Mouse (Mus musculus): ENCODE results near the gene Kbtbd8. TPM values are rescaled to one million over a fixed set of nuclear protein-coding genes. Genes with fewer than 3 reads are reported as not detected.

The Kbtbd8 gene
- polyA plus RNA-seq, 1 experiment from 2014 or later: 1.7 TPM

DNA sequence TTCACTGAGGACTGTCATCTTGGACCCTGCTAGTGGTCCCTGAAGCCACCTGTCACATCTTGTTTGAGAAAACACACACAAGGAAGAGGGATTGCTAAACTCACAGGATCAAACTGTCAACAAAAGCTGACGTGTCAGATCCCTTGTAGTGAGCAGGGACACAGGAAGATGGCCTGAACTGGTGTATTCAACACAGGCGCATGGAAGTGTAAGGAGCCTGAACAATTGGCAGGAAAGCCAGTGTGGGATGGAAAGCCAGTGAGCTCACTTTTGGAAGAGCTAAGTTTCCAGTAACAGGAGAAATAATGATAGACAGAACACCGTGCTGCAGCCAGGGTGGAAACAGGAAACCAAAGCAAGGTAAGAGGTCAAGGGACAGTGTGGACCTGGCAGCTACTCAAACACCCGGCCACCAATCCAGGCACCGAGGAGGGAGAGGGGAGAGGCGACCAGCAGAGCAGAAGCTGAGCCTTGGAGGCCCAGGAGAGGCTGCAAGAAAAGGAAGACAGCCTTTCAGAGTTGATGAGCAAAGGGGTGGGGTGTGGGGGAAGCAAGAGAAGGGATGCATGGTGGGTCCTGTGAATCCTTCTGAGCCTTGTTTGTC is 33.0 kb downstream of the Kbtbd8 start:
- no peak overlapping the region for H3K4me2 ChIP-seq (ENCODE audit: low read length)
- no peak for ATAC-seq (ENCODE audit: insufficient number of reproducible peaks, insufficient read depth, low FRiP score, low read depth)
- H3K4me1 ChIP-seq (ENCODE audit: control insufficient read depth in 2 of 2, insufficient read depth in 2 of 2, low read length in 2 of 2): no peaks in the 10 kb centered on the region
- H3K4me3 ChIP-seq (ENCODE audit: control insufficient read depth in 1 of 2, insufficient read depth in 1 of 2, low read depth in 1 of 2, low read length in 2 of 2): no peak overlapping the region
- WGBS: 35% methylated on average over 6 of the region's 6 CpGs
- H3K9ac ChIP-seq (ENCODE audit: low read length): no peak overlapping the region
- H3K27me3 ChIP-seq (ENCODE audit: control insufficient read depth, insufficient read depth, low read length): no peaks in the 10 kb centered on the region
- H3K9me3 ChIP-seq (ENCODE audit: control insufficient read depth, low read length): no peaks in the 10 kb centered on the region
- no peak overlapping the region for H3K27ac ChIP-seq (replicated peaks in 1 of 2; ENCODE audit: control insufficient read depth in 1 of 2, insufficient read depth in 1 of 2, low read depth in 2 of 2, low read length in 2 of 2)
- H3K36me3 ChIP-seq (ENCODE audit: control insufficient read depth, insufficient read depth, low read length): no peaks in the 10 kb centered on the region

DNA sequence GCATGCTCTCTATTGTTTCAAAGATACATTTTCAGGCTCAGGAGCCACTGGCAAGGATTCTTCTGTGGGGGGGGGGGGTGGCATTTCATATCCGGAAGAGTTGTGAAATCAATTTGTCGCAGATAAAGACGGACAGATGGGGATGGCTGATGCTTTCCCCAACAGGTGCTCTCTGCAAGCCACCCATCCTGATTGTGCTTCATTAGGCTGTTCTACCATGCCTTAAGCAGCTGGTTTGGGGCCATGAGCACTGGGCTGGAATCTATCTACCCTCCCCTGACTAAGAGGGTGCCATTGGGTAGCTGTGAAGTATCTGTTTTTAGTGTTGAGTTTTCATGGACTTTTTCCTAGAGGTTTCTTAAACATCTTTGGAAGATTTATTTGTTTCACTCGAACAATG is 33.8 kb downstream of the Kbtbd8 start:
- no peaks in the 10 kb centered on the region for H3K4me1 ChIP-seq (ENCODE audit: control insufficient read depth in 2 of 2, insufficient read depth in 2 of 2, low read length in 2 of 2)
- no peak overlapping the region for H3K9ac ChIP-seq (ENCODE audit: low read length)
- no peaks in the 10 kb centered on the region for H3K36me3 ChIP-seq (ENCODE audit: control insufficient read depth, insufficient read depth, low read length)
- no peak overlapping the region for H3K4me2 ChIP-seq (ENCODE audit: low read length)
- no peak for ATAC-seq (ENCODE audit: insufficient number of reproducible peaks, insufficient read depth, low FRiP score, low read depth)
- H3K27me3 ChIP-seq (ENCODE audit: control insufficient read depth, insufficient read depth, low read length): no peaks in the 10 kb centered on the region
- H3K9me3 ChIP-seq (ENCODE audit: control insufficient read depth, low read length): no peaks in the 10 kb centered on the region
- no peak overlapping the region for H3K27ac ChIP-seq (replicated peaks in 1 of 2; ENCODE audit: control insufficient read depth in 1 of 2, insufficient read depth in 1 of 2, low read depth in 2 of 2, low read length in 2 of 2)
- 89% methylated on average over 4 of the region's 4 CpGs for WGBS
- no peak overlapping the region for H3K4me3 ChIP-seq (ENCODE audit: control insufficient read depth in 1 of 2, insufficient read depth in 1 of 2, low read depth in 1 of 2, low read length in 2 of 2)

DNA sequence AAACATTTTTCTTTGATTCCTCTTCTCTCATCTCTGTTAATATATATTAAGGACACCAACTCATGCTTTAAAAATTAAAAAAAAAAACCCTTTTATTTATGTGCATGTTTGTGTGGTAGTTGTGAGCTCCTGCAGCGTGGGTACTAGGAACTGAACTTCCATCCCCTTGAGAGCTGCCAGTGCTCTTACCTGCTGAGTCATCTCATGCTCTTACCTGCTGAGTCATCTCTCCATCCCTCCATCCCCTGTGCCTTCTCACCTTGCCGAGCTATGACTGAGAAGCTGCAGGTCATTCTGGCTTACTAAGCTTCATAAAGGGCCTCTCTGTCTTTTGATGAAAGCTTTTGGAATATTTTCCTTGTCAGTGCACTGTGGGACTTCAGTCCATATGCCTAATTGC is 34.5 kb downstream of the Kbtbd8 start:
- 62% methylated on average over 2 of the region's 2 CpGs for WGBS
- H3K27ac ChIP-seq (replicated peaks in 1 of 2; ENCODE audit: control insufficient read depth in 1 of 2, insufficient read depth in 1 of 2, low read depth in 2 of 2, low read length in 2 of 2): no peak overlapping the region
- H3K9me3 ChIP-seq (ENCODE audit: control insufficient read depth, low read length): no peaks in the 10 kb centered on the region
- no peaks in the 10 kb centered on the region for H3K27me3 ChIP-seq (ENCODE audit: control insufficient read depth, insufficient read depth, low read length)
- H3K4me3 ChIP-seq (ENCODE audit: control insufficient read depth in 1 of 2, insufficient read depth in 1 of 2, low read depth in 1 of 2, low read length in 2 of 2): no peak overlapping the region
- no peaks in the 10 kb centered on the region for H3K4me1 ChIP-seq (ENCODE audit: control insufficient read depth in 2 of 2, insufficient read depth in 2 of 2, low read length in 2 of 2)
- no peak for ATAC-seq (ENCODE audit: insufficient number of reproducible peaks, insufficient read depth, low FRiP score, low read depth)
- no peak overlapping the region for H3K4me2 ChIP-seq (ENCODE audit: low read length)
- no peak overlapping the region for H3K9ac ChIP-seq (ENCODE audit: low read length)
- H3K36me3 ChIP-seq (ENCODE audit: control insufficient read depth, insufficient read depth, low read length): no peaks in the 10 kb centered on the region

DNA sequence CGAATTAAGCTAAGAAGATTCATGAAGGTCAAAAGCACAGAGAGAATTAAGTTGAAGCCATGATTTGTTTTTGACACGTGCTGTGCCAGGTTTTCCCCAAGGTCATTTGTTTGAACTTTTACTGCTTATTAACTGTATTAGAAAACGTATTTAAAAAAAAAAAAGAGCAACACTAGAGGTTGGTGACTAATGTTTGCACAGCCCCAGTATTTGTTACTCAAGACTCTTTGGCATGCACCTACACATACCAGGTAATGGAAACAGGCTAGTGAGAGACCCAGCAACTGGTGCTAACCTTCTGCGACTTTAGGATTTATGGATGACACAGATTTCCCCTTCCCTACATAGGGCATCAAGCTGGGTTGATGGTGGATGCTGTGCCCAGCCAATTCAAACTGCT is 46.9 kb downstream of the Kbtbd8 start:
- no peaks in the 10 kb centered on the region for H3K27me3 ChIP-seq (ENCODE audit: control insufficient read depth, insufficient read depth, low read length)
- H3K9ac ChIP-seq (ENCODE audit: low read length): no peak overlapping the region
- no peaks in the 10 kb centered on the region for H3K9me3 ChIP-seq (ENCODE audit: control insufficient read depth, low read length)
- WGBS: 59% methylated on average over 4 of the region's 4 CpGs
- H3K4me3 ChIP-seq (ENCODE audit: control insufficient read depth in 1 of 2, insufficient read depth in 1 of 2, low read depth in 1 of 2, low read length in 2 of 2): no peak overlapping the region
- no peak overlapping the region for H3K27ac ChIP-seq (replicated peaks in 1 of 2; ENCODE audit: control insufficient read depth in 1 of 2, insufficient read depth in 1 of 2, low read depth in 2 of 2, low read length in 2 of 2)
- no peaks in the 10 kb centered on the region for H3K36me3 ChIP-seq (ENCODE audit: control insufficient read depth, insufficient read depth, low read length)
- no peak overlapping the region for H3K4me2 ChIP-seq (ENCODE audit: low read length)
- H3K4me1 ChIP-seq (ENCODE audit: control insufficient read depth in 2 of 2, insufficient read depth in 2 of 2, low read length in 2 of 2): 0 out of 4 replicates have a peak, but pooled peaks cover 0 to 5% of the 10 kb centered on the region in 2 experiments
- ATAC-seq (ENCODE audit: insufficient number of reproducible peaks, insufficient read depth, low FRiP score, low read depth): no peak

DNA sequence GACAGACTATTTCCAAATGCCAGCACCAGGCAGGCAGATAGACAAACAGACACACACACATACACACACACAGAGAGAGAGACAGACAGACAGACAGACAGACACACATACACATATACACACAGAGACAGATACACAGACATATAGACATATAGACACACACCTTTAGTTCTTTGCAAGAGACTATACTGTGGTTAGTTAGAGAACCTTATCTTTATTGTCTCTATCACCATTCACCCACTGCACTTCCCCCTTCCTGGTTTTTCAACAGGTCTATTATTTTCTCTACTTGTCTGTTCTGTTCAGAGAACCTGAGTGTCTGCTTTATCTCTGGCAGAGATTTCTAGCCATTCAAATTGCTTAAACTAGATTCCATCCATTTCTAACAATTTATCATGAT is 48.6 kb downstream of the Kbtbd8 start:
- Histone ChIP-seq H3K36me3 (ENCODE audit: control insufficient read depth, insufficient read depth, low read length) (no peaks in the 10 kb centered on the region), H3K27ac (replicated peaks in 1 of 2; ENCODE audit: control insufficient read depth in 1 of 2, insufficient read depth in 1 of 2, low read depth in 2 of 2, low read length in 2 of 2) (no peak overlapping the region), H3K4me3 (ENCODE audit: control insufficient read depth in 1 of 2, insufficient read depth in 1 of 2, low read depth in 1 of 2, low read length in 2 of 2) (no peak overlapping the region), H3K9ac (ENCODE audit: low read length) (no peak overlapping the region), H3K9me3 (ENCODE audit: control insufficient read depth, low read length) (no peaks in the 10 kb centered on the region), H3K4me1 (ENCODE audit: control insufficient read depth in 2 of 2, insufficient read depth in 2 of 2, low read length in 2 of 2) (0 out of 4 replicates have a peak, but pooled peaks cover 0 to 9% of the 10 kb centered on the region in 2 experiments), H3K27me3 (ENCODE audit: control insufficient read depth, insufficient read depth, low read length) (no peaks in the 10 kb centered on the region), H3K4me2 (ENCODE audit: low read length) (no peak overlapping the region)
- no peak for ATAC-seq (ENCODE audit: insufficient number of reproducible peaks, insufficient read depth, low FRiP score, low read depth)

DNA sequence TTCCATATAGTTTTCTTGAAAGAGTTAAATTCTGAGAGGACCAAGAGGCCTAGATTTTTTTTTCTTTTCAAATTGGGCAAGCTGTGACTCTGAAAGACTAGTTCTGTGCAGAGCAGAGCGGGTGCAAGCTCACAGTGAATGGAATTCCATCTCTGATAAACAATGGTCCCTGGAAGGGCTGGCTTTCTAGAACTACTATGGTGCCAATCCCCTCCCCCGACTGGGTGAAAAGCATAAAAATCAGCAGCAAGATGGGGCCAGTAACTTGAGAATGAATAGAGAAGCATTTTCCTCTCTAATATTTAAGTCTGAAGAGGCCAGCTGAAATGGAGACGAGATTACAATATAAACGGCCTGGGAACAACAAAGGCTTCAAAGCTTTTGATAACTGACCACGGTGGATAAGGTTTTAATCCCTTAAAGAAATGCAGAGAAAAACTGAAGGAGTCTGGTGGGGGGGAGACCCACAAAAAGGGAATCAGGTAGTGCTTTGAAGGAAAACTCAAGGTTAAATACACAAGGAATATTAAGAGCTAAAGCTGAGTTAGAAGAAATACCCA is 50.7 kb downstream of the Kbtbd8 start:
- H3K4me1 ChIP-seq (ENCODE audit: control insufficient read depth in 2 of 2, insufficient read depth in 2 of 2, low read length in 2 of 2): 0 out of 4 replicates have a peak, but pooled peaks cover 0 to 9% of the 10 kb centered on the region in 2 experiments
- H3K36me3 ChIP-seq (ENCODE audit: control insufficient read depth, insufficient read depth, low read length): no peaks in the 10 kb centered on the region
- no peaks in the 10 kb centered on the region for H3K9me3 ChIP-seq (ENCODE audit: control insufficient read depth, low read length)
- ATAC-seq (ENCODE audit: insufficient number of reproducible peaks, insufficient read depth, low FRiP score, low read depth): no peak
- no peak overlapping the region for H3K4me2 ChIP-seq (ENCODE audit: low read length)
- 23% methylated on average over 5 of the region's 5 CpGs for WGBS
- H3K27me3 ChIP-seq (ENCODE audit: control insufficient read depth, insufficient read depth, low read length): no peaks in the 10 kb centered on the region
- H3K4me3 ChIP-seq (ENCODE audit: control insufficient read depth in 1 of 2, insufficient read depth in 1 of 2, low read depth in 1 of 2, low read length in 2 of 2): no peak overlapping the region
- no peak overlapping the region for H3K9ac ChIP-seq (ENCODE audit: low read length)
- no peak overlapping the region for H3K27ac ChIP-seq (replicated peaks in 1 of 2; ENCODE audit: control insufficient read depth in 1 of 2, insufficient read depth in 1 of 2, low read depth in 2 of 2, low read length in 2 of 2)

DNA sequence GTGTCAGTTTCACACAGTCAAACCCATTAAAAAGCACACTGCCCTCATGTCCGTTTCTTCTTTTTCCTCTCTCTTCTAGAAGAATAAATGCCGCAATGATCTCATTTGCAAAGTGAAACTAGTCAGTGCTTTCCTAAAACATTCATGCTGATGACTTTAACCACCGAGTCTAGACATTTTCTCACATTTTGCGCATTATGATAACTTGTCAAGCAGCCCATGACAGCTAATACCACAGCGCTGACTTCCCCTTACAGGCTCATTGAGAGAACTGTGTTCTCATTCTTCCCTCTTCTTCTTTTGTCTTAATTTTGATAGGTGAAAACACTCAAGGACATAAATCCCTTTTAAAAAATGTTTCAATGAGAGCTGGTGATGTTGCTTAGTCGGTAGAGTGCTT is 52.4 kb downstream of the Kbtbd8 start:
- no peaks in the 10 kb centered on the region for H3K9me3 ChIP-seq (ENCODE audit: control insufficient read depth, low read length)
- no peak for ATAC-seq (ENCODE audit: insufficient number of reproducible peaks, insufficient read depth, low FRiP score, low read depth)
- H3K36me3 ChIP-seq (ENCODE audit: control insufficient read depth, insufficient read depth, low read length): no peaks in the 10 kb centered on the region
- H3K4me1 ChIP-seq (ENCODE audit: control insufficient read depth in 2 of 2, insufficient read depth in 2 of 2, low read length in 2 of 2): 0 out of 4 replicates have a peak, but pooled peaks cover 0 to 9% of the 10 kb centered on the region in 2 experiments
- no peak overlapping the region for H3K9ac ChIP-seq (ENCODE audit: low read length)
- H3K27ac ChIP-seq (replicated peaks in 1 of 2; ENCODE audit: control insufficient read depth in 1 of 2, insufficient read depth in 1 of 2, low read depth in 2 of 2, low read length in 2 of 2): no peak overlapping the region
- no peak overlapping the region for H3K4me3 ChIP-seq (ENCODE audit: control insufficient read depth in 1 of 2, insufficient read depth in 1 of 2, low read depth in 1 of 2, low read length in 2 of 2)
- 78% methylated on average over 6 of the region's 6 CpGs for WGBS
- no peaks in the 10 kb centered on the region for H3K27me3 ChIP-seq (ENCODE audit: control insufficient read depth, insufficient read depth, low read length)
- H3K4me2 ChIP-seq (ENCODE audit: low read length): no peak overlapping the region

Data from heart, embryonic 14.5 days (tissue).